Mouse (Mus musculus) ES-CJ7 (cell line): ENCODE data around the gene Map3k7cl.

Experiments used
- DNase-seq: peaks from one replicate; pipeline ENCODE4 v3.0.0; 2011; ENCODE audit warnings: low read depth, low spot score

Map3k7cl gene

GRCm38 (mm10) chr16:87552907-87553691 lies at the start of gene Map3k7cl:
Gene Map3k7cl, plus strand, starts transcription at chr16:87553330.
- DNase-seq: no peak

GRCm38 (mm10) chr16:87511706-87512105 lies 41.4 kb upstream of the Map3k7cl start:
- DNase-seq: no peak

- DNase-seq: no peak
Measured at GRCm38 (mm10) chr16:87512331-87512730, 40.8 kb upstream of the Map3k7cl start.

GRCm38 (mm10) chr16:87524228-87524627 lies 28.9 kb upstream of the Map3k7cl start:
- no peak for DNase-seq

GRCm38 (mm10) chr16:87527553-87528249 lies 25.4 kb upstream of the Map3k7cl start:
- DNase-seq: no peak

- DNase-seq: no peak
Measured at GRCm38 (mm10) chr16:87528755-87529154, 24.4 kb upstream of the Map3k7cl start.

- peak; percentile 64 for DNase-seq
Measured at GRCm38 (mm10) chr16:87548348-87548747, 4.8 kb upstream of the Map3k7cl start.

GRCm38 (mm10) chr16:87556320-87556719 lies 3.2 kb downstream of the Map3k7cl start:
- no peak for DNase-seq

GRCm38 (mm10) chr16:87561501-87561900 lies 8.4 kb downstream of the Map3k7cl start:
- DNase-seq: no peak

- DNase-seq: no peak
Measured at GRCm38 (mm10) chr16:87563524-87563923, 10.4 kb downstream of the Map3k7cl start.

- DNase-seq: no peak
Measured at GRCm38 (mm10) chr16:87564564-87564963, 11.4 kb downstream of the Map3k7cl start.

- no peak for DNase-seq
Measured at GRCm38 (mm10) chr16:87567572-87567971, 14.4 kb downstream of the Map3k7cl start.

- no peak for DNase-seq
Measured at GRCm38 (mm10) chr16:87568241-87568640, 15.1 kb downstream of the Map3k7cl start.

- no peak for DNase-seq
Measured at GRCm38 (mm10) chr16:87569576-87570105, 16.5 kb downstream of the Map3k7cl start.

GRCm38 (mm10) chr16:87570334-87570733 lies 17.2 kb downstream of the Map3k7cl start:
- no peak for DNase-seq

- no peak for DNase-seq
Measured at GRCm38 (mm10) chr16:87573409-87573808, 20.3 kb downstream of the Map3k7cl start.

GRCm38 (mm10) chr16:87574160-87574559 lies 21.0 kb downstream of the Map3k7cl start:
- DNase-seq: no peak

- no peak for DNase-seq
Measured at GRCm38 (mm10) chr16:87575600-87575999, 22.5 kb downstream of the Map3k7cl start.

- DNase-seq: peak; percentile 31
Measured at GRCm38 (mm10) chr16:87578881-87579280, 25.8 kb downstream of the Map3k7cl start.

- DNase-seq: no peak
Measured at GRCm38 (mm10) chr16:87579462-87579861, 26.3 kb downstream of the Map3k7cl start.

GRCm38 (mm10) chr16:87582776-87583175 lies 29.6 kb downstream of the Map3k7cl start:
- DNase-seq: no peak

GRCm38 (mm10) chr16:87584618-87585017 lies 31.5 kb downstream of the Map3k7cl start:
- peak; percentile 33 for DNase-seq
